Mouse (Mus musculus) layer of hippocampus, adult 6 months (tissue): ENCODE measurements around the gene Pou2f3. TPM values are rescaled to one million over a fixed set of nuclear protein-coding genes. Genes with fewer than 3 reads are reported as not detected.

Experiments
- long read RNA-seq, 2 experiments: library from polyadenylated mRNA; unstranded; transcript quantifications; one replicate each; pipeline ENCODE4 v2.0.0; 2019 to 2020
- polyA plus RNA-seq: library from polyadenylated mRNA; unstranded; fragments of <200 nt; fragmentation: Nextera tagmentation; gene quantifications from 2 replicates; pipeline ENCODE4 v1.2.3, GENCODE M21; 2021

Gene Pou2f3
- 0.20 and 0.28 TPM in 2 replicates for polyA plus RNA-seq
- long read RNA-seq, experiment 1: 0 reads
- long read RNA-seq, experiment 2, partial matches to known transcripts: 1 of 1 reads
- long read RNA-seq, experiment 2, other reads (novel, unspliced or antisense): 0 of 1 reads

GRCm38 (mm10) chr9:43210190-43210682, at the start of gene Pou2f3:
Pou2f3 (minus strand) TSS chr9:43210369.

DNA sequence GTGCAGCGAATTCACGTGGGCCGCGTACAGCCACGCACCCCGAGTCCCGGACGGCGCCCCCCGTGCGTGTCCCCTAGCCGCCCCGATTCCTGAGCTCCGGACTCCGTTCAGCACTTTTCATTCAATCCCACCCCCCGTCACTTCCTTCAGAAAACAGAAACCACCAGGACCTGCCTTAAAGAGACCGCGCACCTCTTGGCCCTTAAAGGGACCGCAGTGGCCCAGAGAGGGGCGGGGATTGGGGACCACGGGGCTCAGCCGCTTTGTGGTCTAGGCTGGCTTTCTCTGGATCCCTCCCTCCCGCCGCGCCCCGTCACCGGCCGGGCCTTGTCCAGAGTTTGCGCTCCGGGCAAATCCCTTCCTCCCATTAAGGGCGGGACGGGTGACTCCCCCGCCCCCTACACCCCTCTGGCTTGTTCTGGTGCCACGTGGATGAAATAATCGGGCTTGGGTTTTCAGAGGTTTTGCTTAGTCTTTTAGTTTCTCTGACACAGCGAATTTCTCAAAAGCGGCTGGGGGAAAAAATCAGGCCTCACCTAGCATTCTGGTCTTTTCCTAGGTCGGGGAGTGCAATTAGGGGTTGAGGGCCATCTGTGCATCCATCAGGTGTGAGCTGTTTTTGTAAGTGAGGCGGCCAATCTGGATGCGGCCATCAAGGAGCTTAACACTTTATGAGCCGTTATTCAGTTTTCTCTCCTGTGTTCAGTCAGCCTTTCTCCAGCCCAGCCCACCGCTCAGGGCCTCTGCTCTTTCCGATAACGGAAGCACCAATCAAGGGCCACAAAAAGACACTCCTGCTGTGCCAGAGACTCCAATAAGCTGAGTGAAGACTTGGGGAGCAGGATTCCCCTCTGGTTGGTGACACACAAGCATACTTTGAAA, 29.8 kb upstream of the Pou2f3 start, which contains the start of gene Oaf:
Gene Oaf, minus strand, starts transcription at position 200 of the 882 bp plus-strand sequence.

GRCm38 (mm10) chr9:43116134-43116996, 93.8 kb downstream of the Pou2f3 start, which contains the start of gene Tmem136:
Tmem136 (minus strand) TSS chr9:43116570.

DNA sequence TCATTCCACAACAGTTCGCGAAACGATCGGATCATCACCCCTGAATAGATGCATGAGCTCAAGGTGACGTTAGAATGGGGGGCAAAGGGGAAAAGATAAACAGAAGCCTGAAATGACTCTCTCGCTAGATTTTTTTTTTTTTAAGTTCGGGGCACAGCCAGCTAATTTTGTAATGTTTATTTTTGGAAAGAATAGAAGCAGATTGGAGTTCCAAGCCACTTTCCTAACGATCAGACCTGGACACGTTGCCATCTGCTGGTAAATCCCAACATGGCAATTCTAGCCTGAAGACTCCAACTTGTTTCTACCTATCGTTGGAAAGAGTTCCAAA, 103.0 kb downstream of the Pou2f3 start, which contains the start of gene Arhgef12:
Gene Arhgef12, minus strand, starts transcription at position 53 of the 331 bp plus-strand sequence.

Other genes starting within 250 kb of the Pou2f3 start
- 7.2 and 8.2 TPM in 2 replicates for gene Arhgef12, start 103.1 kb downstream of the Pou2f3 start, polyA plus RNA-seq
- gene Tmem136, start 93.8 kb downstream of the Pou2f3 start, polyA plus RNA-seq: 13.0 and 15.6 TPM in 2 replicates
- 8.2 and 11.7 TPM in 2 replicates for gene Oaf, start 29.5 kb upstream of the Pou2f3 start, polyA plus RNA-seq
- 0.21 and 0.40 TPM in 2 replicates for gene Trim29, start 100.5 kb upstream of the Pou2f3 start, polyA plus RNA-seq